8 mouse cellular contexts compared by ENCODE assay signal in genomic region chr15:6386159-6386951, GRCm38 (mm10). TPM values are rescaled to one million over a fixed set of nuclear protein-coding genes. Genes with fewer than 3 reads are reported as not detected.
A peak's percentile ranks its signal among the peaks of the same experiment; 100 is the strongest.
DNase-seq lines count a peak whose midpoint lies in the region; ATAC-seq and TF ChIP-seq lines count a peak whose summit lies in the region.

No protein-coding gene starts in this region.

- intact Hi-C loops in heart, postnatal 25 days (cut with DNase I): loop anchor here (2.0 to 5.0 kb wide), 4 partner anchors 51 to 181 kb away; no protein-coding TSS in a partner anchor

- H3K9me3 ChIP-seq in forebrain, embryonic 16.5 days (ENCODE audit: control insufficient read depth, low read length): no peaks in the 10 kb centered on the region
- no peaks in the 10 kb centered on the region for H3K9me3 ChIP-seq in liver, postnatal 0 days (ENCODE audit: low read length)
- H3K9me3 ChIP-seq in neural tube, embryonic 14.5 days (ENCODE audit: control insufficient read depth, low read length): no peaks in the 10 kb centered on the region

- peak overlapping the region; percentile 60 for H3K9ac ChIP-seq in forebrain, embryonic 16.5 days (replicated peaks; ENCODE audit: low read depth, low read length)
- H3K9ac ChIP-seq in liver, postnatal 0 days (replicated peaks): peak overlapping the region; percentile 28; the same call in 1 of the 2 replicates
- peak overlapping the region; percentile 30; the same call in 1 of the 2 replicates for H3K9ac ChIP-seq in neural tube, embryonic 14.5 days (replicated peaks; ENCODE audit: low read depth, low read length)

- H3K36me3 ChIP-seq in forebrain, embryonic 16.5 days (ENCODE audit: control insufficient read depth, insufficient read depth): no peaks in the 10 kb centered on the region
- no peaks in the 10 kb centered on the region for H3K36me3 ChIP-seq in liver, postnatal 0 days (replicated peaks; ENCODE audit: insufficient read depth, low read length)
- H3K36me3 ChIP-seq in neural tube, embryonic 14.5 days (ENCODE audit: control insufficient read depth, insufficient read depth, low read length): no peaks in the 10 kb centered on the region

- TF ChIP-seq EP300 in liver, postnatal 0 days (IDR thresholded peaks at IDR 0.05; ENCODE audit: low read depth): no peak

- no peak overlapping the region for H3K27ac ChIP-seq in forebrain, embryonic 16.5 days (ENCODE audit: low read length)
- H3K27ac ChIP-seq in liver, postnatal 0 days (ENCODE audit: low read depth): no peak overlapping the region
- H3K27ac ChIP-seq in neural tube, embryonic 14.5 days (ENCODE audit: low read depth, low read length): no peak overlapping the region

- peak; percentile 92 for ATAC-seq in forebrain, embryonic 16.5 days
- ATAC-seq in liver, postnatal 0 days: peak; percentile 86
- ATAC-seq in neural tube, embryonic 14.5 days (ENCODE audit: low read depth): peak; percentile 95

- 2% methylated on average over 49 of the region's 49 CpGs for WGBS in forebrain, embryonic 16.5 days
- WGBS in liver, postnatal 0 days (ENCODE audit: insufficient replicate concordance): 4% methylated on average over 49 of the region's 49 CpGs
- WGBS in neural tube, embryonic 14.5 days: 3% methylated on average over 49 of the region's 49 CpGs

- peak; percentile 5 for DNase-seq in CD4-positive helper T cell, adult 2 months (ENCODE audit: low read depth, low spot score)
- DNase-seq in cerebellum, adult 11 months: peak; percentile 5
- DNase-seq in heart, postnatal 25 days (ENCODE audit: low spot score): peak; percentile 87
- peak; percentile 22 to 46 for DNase-seq in layer of hippocampus, adult 18-20 months (ENCODE audit: low spot score in 2 of 2)
- peak; percentile 64 for DNase-seq in liver, postnatal 0 days
- peak; percentile 26 to 27 for DNase-seq in thymus, adult 18-20 months

- peak; percentile 58 for TF ChIP-seq CTCF in liver, postnatal 0 days (IDR thresholded peaks at IDR 0.05; ENCODE audit: low read depth)

- H3K4me3 ChIP-seq in forebrain, embryonic 16.5 days (replicated peaks; ENCODE audit: low read length): peak overlapping the region; percentile 65
- H3K4me3 ChIP-seq in liver, postnatal 0 days (ENCODE audit: low read depth, low read length): peak overlapping the region; percentile 50
- H3K4me3 ChIP-seq in neural tube, embryonic 14.5 days (ENCODE audit: low read depth, low read length): peak overlapping the region; percentile 39

- peaks cover 8% of the 10 kb centered on the region; the same call in 1 of the 2 replicates for H3K4me1 ChIP-seq in forebrain, embryonic 16.5 days (replicated peaks; ENCODE audit: control insufficient read depth, insufficient read depth, low read length)
- H3K4me1 ChIP-seq in liver, postnatal 0 days (ENCODE audit: insufficient read depth): no peaks in the 10 kb centered on the region
- no peaks in the 10 kb centered on the region for H3K4me1 ChIP-seq in neural tube, embryonic 14.5 days (ENCODE audit: control insufficient read depth, insufficient read depth, low read length)

- H3K27me3 ChIP-seq in forebrain, embryonic 16.5 days (replicated peaks; ENCODE audit: control insufficient read depth, insufficient read depth, low read length): no peaks in the 10 kb centered on the region
- H3K27me3 ChIP-seq in liver, postnatal 0 days (ENCODE audit: insufficient read depth, low read length): peaks cover 11% of the 10 kb centered on the region
- H3K27me3 ChIP-seq in neural tube, embryonic 14.5 days (ENCODE audit: control insufficient read depth, insufficient read depth, low read length): no peaks in the 10 kb centered on the region

- peak overlapping the region; percentile 94 for H3K4me2 ChIP-seq in forebrain, embryonic 16.5 days (ENCODE audit: low read length)
- peak overlapping the region; percentile 74 for H3K4me2 ChIP-seq in liver, postnatal 0 days (ENCODE audit: low read depth, low read length)
- peak overlapping the region; percentile 59 for H3K4me2 ChIP-seq in neural tube, embryonic 14.5 days (ENCODE audit: low read depth, low read length)

RNA-seq across cellular contexts. Expression of gene C9, which starts 58.8 kb away (rescaled TPM):
- polyA plus RNA-seq in forebrain, embryonic 16.5 days (2015; fragmentation: Nextera tagmentation; extraction: Ambion mirVana): not detected in 2 replicates
- not detected for total RNA-seq in heart, postnatal 25 days (2021)
- total RNA-seq in layer of hippocampus, adult 18-20 months (2021): not detected
- 0.95 and 1.9 TPM in 2 replicates for polyA plus RNA-seq in liver, postnatal 0 days (2015; fragmentation: Nextera tagmentation; extraction: Ambion mirVana)
- polyA plus RNA-seq in neural tube, embryonic 14.5 days (2014; fragmentation: Nextera tagmentation; extraction: Ambion mirVana): not detected in 2 replicates

Comparison
In these comparisons a context has a peak if more than half of its experiments do, and no peak if none do; other contexts are left out.
1. DNase-seq: peak in every context shown above with its lines; median percentile 87 in heart, postnatal 25 days; 64 in liver, postnatal 0 days; 34 in layer of hippocampus, adult 18-20 months; 26 in thymus, adult 18-20 months; 5 in CD4-positive helper T cell, adult 2 months; 5 in cerebellum, adult 11 months.